Mouse (Mus musculus) lung, postnatal 0 days (tissue): ENCODE results near the gene Znhit1. TPM values are rescaled to one million over a fixed set of nuclear protein-coding genes. Genes with fewer than 3 reads are reported as not detected.

ENCODE experiments used
- ATAC-seq: fragments of 200-750 bp; cut with Nextera tagmentation; 2 replicates; pipeline ENCODE4 v1.8.0; 2017; ENCODE audit warnings: moderate library complexity
- DNase-seq: peaks from one replicate; pipeline ENCODE4 v3.0.0-alpha.2; 2016; ENCODE audit warnings: low spot score
- H3K27ac ChIP-seq: fragments of 300-500 bp; sonication (generic); 2 replicates; pipeline ENCODE4 v1.5.1; 2014; ENCODE audit warnings: antibody characterized with exemption, mild to moderate bottlenecking, low read length, mixed read lengths
- H3K27me3 ChIP-seq: fragments of 300-500 bp; sonication (generic); replicated peaks from 2 replicates; pipeline ENCODE4 v1.6.1; 2014; ENCODE audit warnings: low read length, mixed read lengths; ENCODE audit not compliant: insufficient read depth
- H3K36me3 ChIP-seq: fragments of 300-500 bp; sonication (generic); 2 replicates; pipeline ENCODE4 v1.6.1; 2014; ENCODE audit warnings: low read length, mixed read lengths; ENCODE audit not compliant: insufficient read depth
- H3K4me1 ChIP-seq: fragments of 300-500 bp; sonication (generic); 2 replicates; pipeline ENCODE4 v1.6.1; 2014; ENCODE audit warnings: antibody characterized with exemption, low read depth, low read length, mixed read lengths; ENCODE audit not compliant: insufficient read depth
- H3K4me2 ChIP-seq: fragments of 300-500 bp; sonication (generic); replicated peaks from 2 replicates; pipeline ENCODE4 v1.6.1; 2014; ENCODE audit warnings: low read depth, mild to moderate bottlenecking, low read length, moderate library complexity, mixed read lengths
- H3K4me3 ChIP-seq: fragments of 300-500 bp; sonication (generic); 2 replicates; pipeline ENCODE4 v1.5.1; 2014; ENCODE audit warnings: low read depth, low read length
- H3K9ac ChIP-seq: fragments of 300-500 bp; sonication (generic); replicated peaks from 2 replicates; pipeline ENCODE4 v1.6.1; 2014; ENCODE audit warnings: low read depth, mild to moderate bottlenecking
- H3K9me3 ChIP-seq: fragments of 300-500 bp; sonication (generic); 2 replicates; pipeline ENCODE4 v1.6.1; 2016; ENCODE audit warnings: low read length, mixed read lengths
- CTCF ChIP-seq: IDR thresholded peaks from 2 replicates; pipeline ENCODE4 v1.5.1; 2016; ENCODE audit warnings: antibody characterized with exemption, mild to moderate bottlenecking
- EP300 ChIP-seq: IDR thresholded peaks from 2 replicates; pipeline ENCODE4 v1.6.1; 2016; ENCODE audit warnings: antibody characterized with exemption, mild to moderate bottlenecking, control low read depth
- WGBS: fragments of 180-500 bp; shearing (Covaris S2); extraction: QIAGEN DNeasy Blood & Tissue Kit; methylation state at CpG from one replicate; pipeline ENCODE4 v1.1.7; 2014; 5-methylcytosine and 5-hydroxymethylcytosine counted together
- polyA plus RNA-seq: library from polyadenylated mRNA; unstranded; fragments of >200 nt; fragmentation: Nextera tagmentation; extraction: Ambion mirVana; gene quantifications from 2 replicates; pipeline ENCODE4 v1.2.1, GENCODE M21; 2015

Gene Znhit1
- 80.8 and 83.9 TPM in 2 replicates for polyA plus RNA-seq

GRCm38 (mm10) chr5:136987934-136988271 lies at the start of gene Znhit1:
Znhit1 (minus strand) TSS chr5:136988021.
- Histone ChIP-seq H3K27me3 (no peaks in the 10 kb centered on the region), H3K4me3 (peak within 1 kb of the TSS; percentile 81), H3K4me1 (peaks cover 11% of the 10 kb centered on the region), H3K4me2 (peak within 1 kb of the TSS; percentile 94), H3K9me3 (no peaks in the 10 kb centered on the region), H3K27ac (peak within 1 kb of the TSS; percentile 86), H3K36me3 (peaks cover 16% of the 10 kb centered on the region), H3K9ac (peak within 1 kb of the TSS; percentile 75)
- WGBS = 4% methylated on average over 12 of the region's 12 CpGs
- TF ChIP-seq CTCF (no peak), EP300 (no peak)
- DNase-seq = peak; percentile 37
- no peak for ATAC-seq

GRCm38 (mm10) chr5:137036211-137036610 lies 48.4 kb upstream of the Znhit1 start:
- Histone ChIP-seq H3K9me3 (no peaks in the 10 kb centered on the region), H3K4me2 (no peak overlapping the region), H3K36me3 (peaks cover 32% of the 10 kb centered on the region), H3K27ac (no peak overlapping the region), H3K27me3 (peaks cover 9% of the 10 kb centered on the region), H3K9ac (no peak overlapping the region), H3K4me3 (no peak overlapping the region), H3K4me1 (peaks cover 10% of the 10 kb centered on the region)
- ATAC-seq (no peak), DNase-seq (no peak)
- WGBS = 81% methylated on average over 13 of the region's 13 CpGs
- no peak for TF ChIP-seq EP300
- no peak for TF ChIP-seq CTCF

DNA sequence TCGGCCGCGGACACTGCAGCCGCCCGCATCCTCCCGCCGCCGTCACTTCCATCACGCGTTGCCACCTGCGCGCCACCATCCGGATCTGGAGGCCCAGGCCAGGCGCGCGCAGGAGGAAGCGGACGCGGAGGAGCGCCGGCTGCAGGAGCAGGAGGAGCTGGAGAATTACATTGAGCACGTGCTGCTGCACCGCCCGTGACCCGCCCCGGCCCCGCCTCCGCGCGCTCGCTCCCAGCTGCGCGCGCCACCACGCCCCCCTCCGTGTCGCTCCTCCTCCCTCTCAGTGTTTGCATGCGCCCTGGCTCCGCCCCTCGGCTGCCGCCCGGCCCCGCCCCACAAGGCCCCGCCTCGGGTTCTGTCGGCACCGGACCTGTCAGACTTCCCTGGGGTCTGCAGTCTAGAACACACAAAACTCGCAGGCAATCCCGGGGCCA lies 44.8 kb upstream of the Znhit1 start:
- TF ChIP-seq CTCF = no peak; the same call in 1 of the 2 replicates
- TF ChIP-seq EP300 = no peak
- Histone ChIP-seq H3K9me3 (no peaks in the 10 kb centered on the region), H3K4me2 (peak overlapping the region; percentile 76), H3K4me1 (peaks cover 10% of the 10 kb centered on the region), H3K4me3 (peak overlapping the region; percentile 33), H3K9ac (no peak overlapping the region), H3K27me3 (peaks cover 33% of the 10 kb centered on the region), H3K36me3 (peaks cover 14% of the 10 kb centered on the region), H3K27ac (no peak overlapping the region)
- WGBS = 1% methylated on average over 27 of the region's 49 CpGs
- DNase-seq (peak; percentile 96), ATAC-seq (peak; percentile 91)

DNA sequence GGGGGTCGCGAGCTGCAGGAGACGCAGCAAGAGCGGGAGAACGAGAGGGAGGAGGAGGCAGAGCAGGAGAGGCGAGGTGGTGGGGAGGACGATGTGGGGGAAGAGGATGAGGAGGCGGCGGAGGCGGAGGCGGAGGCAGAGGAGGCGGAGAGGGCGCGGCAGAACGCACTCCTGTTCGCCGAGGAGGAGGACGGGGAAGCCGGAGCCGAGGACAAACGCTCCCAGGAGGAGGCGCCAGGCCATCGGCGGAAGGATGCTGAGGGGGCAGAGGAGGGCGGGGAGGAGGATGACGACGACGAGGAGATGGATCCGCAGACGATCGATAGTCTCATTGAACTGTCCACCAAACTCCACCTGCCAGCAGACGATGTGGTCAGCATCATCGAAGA lies 44.2 kb upstream of the Znhit1 start:
- H3K4me1 ChIP-seq = peaks cover 10% of the 10 kb centered on the region
- H3K27me3 ChIP-seq = peaks cover 35% of the 10 kb centered on the region
- H3K27ac ChIP-seq = no peak overlapping the region
- DNase-seq (no peak), ATAC-seq (no peak)
- peak overlapping the region; percentile 33 for H3K4me3 ChIP-seq
- H3K9me3 ChIP-seq = no peaks in the 10 kb centered on the region
- peak; percentile 32; the same call in 1 of the 2 replicates for TF ChIP-seq CTCF
- TF ChIP-seq EP300 = no peak
- under 1% methylated on average over 31 of the region's 33 CpGs for WGBS
- peaks cover 8% of the 10 kb centered on the region for H3K36me3 ChIP-seq
- no peak overlapping the region for H3K9ac ChIP-seq
- peak overlapping the region; percentile 76 for H3K4me2 ChIP-seq

GRCm38 (mm10) chr5:137031076-137032032 lies 43.5 kb upstream of the Znhit1 start:
- no peak overlapping the region for H3K9ac ChIP-seq
- H3K27ac ChIP-seq = no peak overlapping the region
- 1% methylated on average over 74 of the region's 78 CpGs for WGBS
- DNase-seq (peak; percentile 52), ATAC-seq (no peak)
- H3K4me3 ChIP-seq = peak overlapping the region; percentile 33
- H3K27me3 ChIP-seq = peaks cover 39% of the 10 kb centered on the region
- H3K9me3 ChIP-seq = no peaks in the 10 kb centered on the region
- no peak for TF ChIP-seq CTCF
- no peak for TF ChIP-seq EP300
- H3K4me2 ChIP-seq = peak overlapping the region; percentile 76
- peaks cover 2% of the 10 kb centered on the region for H3K36me3 ChIP-seq
- H3K4me1 ChIP-seq = peaks cover 10% of the 10 kb centered on the region

GRCm38 (mm10) chr5:137030416-137030810 lies 42.6 kb upstream of the Znhit1 start:
- no peak for DNase-seq
- TF ChIP-seq EP300 (no peak), CTCF (no peak; the same call in 1 of the 2 replicates)
- no peak overlapping the region for H3K4me3 ChIP-seq
- WGBS = 15% methylated on average over 22 of the region's 22 CpGs
- peaks cover 42% of the 10 kb centered on the region for H3K27me3 ChIP-seq
- no peaks in the 10 kb centered on the region for H3K36me3 ChIP-seq
- peaks cover 10% of the 10 kb centered on the region for H3K4me1 ChIP-seq
- H3K9ac ChIP-seq = no peak overlapping the region
- ATAC-seq = no peak
- no peaks in the 10 kb centered on the region for H3K9me3 ChIP-seq
- no peak overlapping the region for H3K27ac ChIP-seq
- peak overlapping the region; percentile 40; the same call in 1 of the 2 replicates for H3K4me2 ChIP-seq
